ENCODE assay signal across 16 mouse cellular contexts in genomic region chr6:115349641-115350464, GRCm38 (mm10). TPM values are rescaled to one million over a fixed set of nuclear protein-coding genes. Genes with fewer than 3 reads are reported as not detected.
DNase-seq lines count a peak whose midpoint lies in the region; TF ChIP-seq lines count a peak whose summit lies in the region.
"Had no signal": no experiment of that assay in that cellular context is flagged by ENCODE, and none has a peak within 500 bp of the region (broad histone marks: within the 10 kb centered on the region; RNA-seq: fewer than 3 reads in every experiment).

No protein-coding gene starts in this region.

- no peak overlapping the region for H3ac ChIP-seq in C2C12 (ENCODE audit: control insufficient read depth, insufficient read length, low read depth)

- H3K36me3 ChIP-seq in C2C12 (ENCODE audit: control insufficient read depth, insufficient read depth): no peaks in the 10 kb centered on the region
- no peaks in the 10 kb centered on the region for H3K36me3 ChIP-seq in macrophage (ENCODE audit: inconsistent target)
- H3K36me3 ChIP-seq: heart, embryonic 13.5 days; limb, embryonic 10.5 days; liver, embryonic 13.5 days; neural tube, embryonic 13.5 days had no signal

- H3K4me3 ChIP-seq in C2C12 (ENCODE audit: insufficient read depth, poor library complexity, severe bottlenecking) (no peak overlapping the region), macrophage (ENCODE audit: inconsistent target) (no peak overlapping the region)
- H3K4me3 ChIP-seq: heart, embryonic 13.5 days; limb, embryonic 10.5 days; liver, embryonic 13.5 days; neural tube, embryonic 13.5 days had no signal

- no peaks in the 10 kb centered on the region for H3K27me3 ChIP-seq in C2C12 (ENCODE audit: control insufficient read depth, insufficient read depth, insufficient read length)
- H3K27me3 ChIP-seq: heart, embryonic 13.5 days; liver, embryonic 13.5 days; megakaryocyte, embryonic 14.5 days; neural tube, embryonic 13.5 days had no signal

- peak; percentile 6 for DNase-seq in kidney, postnatal 14 days
- DNase-seq in kidney, adult 9 months: no peak
- DNase-seq in adipocyte (ENCODE audit: low spot score): peak; percentile 33
- DNase-seq in right cerebral cortex, postnatal 14 days: no peak
- DNase-seq in layer of hippocampus, adult 9-11 months: no peak
- DNase-seq: adrenal gland, adult 8-10 months; cerebellum, adult 8-10 months; liver, embryonic 13.5 days; thymus, postnatal 25 days had no signal

- H3K27ac ChIP-seq in macrophage: peak overlapping the region; percentile 29; the same call in 1 of the 2 replicates
- H3K27ac ChIP-seq: heart, embryonic 13.5 days; limb, embryonic 10.5 days; liver, embryonic 13.5 days; neural tube, embryonic 13.5 days had no signal

- no peaks in the 10 kb centered on the region for H3K79me2 ChIP-seq in C2C12 (ENCODE audit: control insufficient read depth, insufficient read depth)
- H3K79me2 ChIP-seq in macrophage (ENCODE audit: inconsistent target): no peaks in the 10 kb centered on the region

- no peaks in the 10 kb centered on the region for H3K79me3 ChIP-seq in C2C12 (ENCODE audit: low read depth)

- WGBS in macrophage (ENCODE audit: missing documents): 70% methylated on average over 5 of the region's 5 CpGs

- TF ChIP-seq CTCF in C2C12 (IDR thresholded peaks at IDR 0.05; ENCODE audit: control insufficient read depth, insufficient read depth, insufficient read length): no peak

TF ChIP-seq in C2C12, 6 proteins besides CTCF, POLR2A, EP300 and RAD21:
- peak; percentile 81 for TF ChIP-seq USF1 (IDR thresholded peaks at IDR 0.05; ENCODE audit: low read depth)
- no peak for TF ChIP-seq MAX (IDR thresholded peaks at IDR 0.05)
TF ChIP-seq in C2C12: peak in this region for 1.

RNA-seq across cellular contexts. Expression of gene Pparg, which starts 10.9 kb away (rescaled TPM):
- polyA plus RNA-seq in C2C12 (2012; fragmentation: generic; extraction: Trizol) (12.6 TPM), macrophage (2018) (36.4 to 80.3 TPM (median 54.9 TPM) in 3 replicates)
- total RNA-seq in macrophage (2018; cell fraction: chromatin; rRNA removed): 10 to 100 TPM in 22 of 26 experiments, 1 to 10 TPM in 4; 3.8 to 99.8 (median 24.1) TPM
- 10 to 100 TPM; 14.0 to 86.4 (median 26.8) TPM for total RNA-seq in macrophage (2018; cell fraction: cytosol; rRNA removed)
- 10 to 100 TPM in 24 of 26 experiments, 1 to 10 TPM in 2; 6.7 to 96.1 (median 20.6) TPM for total RNA-seq in macrophage (2018; cell fraction: nucleus; rRNA removed)
- polyA plus RNA-seq: forebrain, embryonic 11.5 days had no signal

Comparison
In these comparisons a context has a peak if more than half of its experiments do, and no peak if none do; other contexts are left out.
1. DNase-seq: peak in kidney, postnatal 14 days (single experiment) and adipocyte (single experiment); none in kidney, adult 9 months (single experiment), right cerebral cortex, postnatal 14 days (single experiment) and layer of hippocampus, adult 9-11 months (single experiment).